Comparison of ENCODE assay signal across 19 mouse cellular contexts in the genomic region with DNA sequence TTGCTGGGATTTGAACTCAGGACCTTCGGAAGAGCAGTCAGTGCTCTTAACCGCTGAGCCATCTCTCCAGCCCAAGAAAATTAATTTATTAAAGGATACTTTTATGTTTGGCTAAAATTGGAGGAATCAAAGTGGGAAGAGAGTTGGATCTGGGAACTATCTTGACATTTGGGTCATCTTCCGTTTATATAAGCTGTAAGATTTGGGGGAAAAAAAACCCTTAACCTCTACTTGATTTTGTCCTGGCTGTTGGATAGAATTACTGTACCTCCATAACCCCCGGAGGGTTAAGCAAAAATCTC. TPM values are rescaled to one million over a fixed set of nuclear protein-coding genes. Genes with fewer than 3 reads are reported as not detected.
"Had no signal": no experiment of that assay in that cellular context is flagged by ENCODE, and none has a peak within 500 bp of the region (broad histone marks: within the 10 kb centered on the region; RNA-seq: fewer than 3 reads in every experiment).

No protein-coding gene starts in this region.

- H3K4me3 ChIP-seq: erythroblast, embryonic 14.5 days had no signal

- DNase-seq: cerebellum, adult 9-11 months; cerebellum, postnatal 10 days; cerebellum, postnatal 14 days; forebrain, postnatal 0 days; gastrocnemius, adult 2 months; gastrocnemius, postnatal 10 days; gastrocnemius, postnatal 25 days; gastrocnemius, postnatal 36 days; heart, adult 11 months; heart, adult 2 months had no signal

- H3K36me3 ChIP-seq: embryonic facial prominence, embryonic 10.5 days; embryonic facial prominence, embryonic 12.5 days; embryonic facial prominence, embryonic 13.5 days; embryonic facial prominence, embryonic 15.5 days; forebrain, embryonic 10.5 days; forebrain, embryonic 12.5 days; forebrain, embryonic 15.5 days had no signal

- H3K27me3 ChIP-seq: embryonic facial prominence, embryonic 12.5 days; embryonic facial prominence, embryonic 13.5 days; embryonic facial prominence, embryonic 15.5 days; forebrain, embryonic 12.5 days; forebrain, embryonic 13.5 days; forebrain, embryonic 15.5 days had no signal

- H3K27ac ChIP-seq: embryonic facial prominence, embryonic 12.5 days; embryonic facial prominence, embryonic 13.5 days; embryonic facial prominence, embryonic 15.5 days; forebrain, embryonic 12.5 days; forebrain, embryonic 15.5 days; heart, adult 2 months had no signal

- H3K9me3 ChIP-seq: embryonic facial prominence, embryonic 10.5 days; embryonic facial prominence, embryonic 12.5 days; embryonic facial prominence, embryonic 13.5 days; embryonic facial prominence, embryonic 15.5 days; forebrain, embryonic 10.5 days; forebrain, embryonic 12.5 days; forebrain, embryonic 13.5 days; forebrain, embryonic 15.5 days had no signal

RNA-seq across cellular contexts. Expression of a gene that starts 7.5 kb away (rescaled TPM):
- polyA plus RNA-seq: erythroblast, embryonic 14.5 days had no signal
